Mouse (Mus musculus): Measurements from ENCODE around the gene Gm17359. TPM values are rescaled to one million over a fixed set of nuclear protein-coding genes. Genes with fewer than 3 reads are reported as not detected.

The Gm17359 gene
- polyA plus RNA-seq, 1 experiment from 2014 or later, result not detected

GRCm38 (mm10) chr3:79452696-79453263 is 116.3 kb downstream of the Gm17359 start:
- no peak overlapping the region for H3K4me2 ChIP-seq
- no peak overlapping the region for H3K4me3 ChIP-seq
- H3K27me3 ChIP-seq, result no peaks in the 10 kb centered on the region
- WGBS, result 84% methylated on average over 14 of the region's 14 CpGs
- H3K36me3 ChIP-seq, result peaks cover 5% of the 10 kb centered on the region; the same call in 1 of the 2 replicates
- H3K27ac ChIP-seq, result no peak overlapping the region
- no peak for ATAC-seq (ENCODE audit: insufficient number of reproducible peaks, insufficient read depth, low FRiP score, low TSS enrichment, low read depth)
- H3K4me1 ChIP-seq, result peaks cover 12% of the 10 kb centered on the region
- H3K9me3 ChIP-seq, result no peaks in the 10 kb centered on the region
- H3K9ac ChIP-seq, result no peak overlapping the region

- peaks cover 24% of the 10 kb centered on the region for H3K36me3 ChIP-seq
- no peaks in the 10 kb centered on the region for H3K27me3 ChIP-seq
- ATAC-seq (ENCODE audit: insufficient number of reproducible peaks, insufficient read depth, low FRiP score, low TSS enrichment, low read depth), result no peak
- no peaks in the 10 kb centered on the region for H3K4me1 ChIP-seq
- no peak overlapping the region for H3K4me2 ChIP-seq
- no peak overlapping the region for H3K9ac ChIP-seq
- H3K27ac ChIP-seq, result no peak overlapping the region
- no peaks in the 10 kb centered on the region for H3K9me3 ChIP-seq
- WGBS, result 79% methylated on average over 11 of the region's 11 CpGs
- no peak overlapping the region for H3K4me3 ChIP-seq
Observed at GRCm38 (mm10) chr3:79455761-79456160, 119.3 kb downstream of the Gm17359 start.

GRCm38 (mm10) chr3:79458651-79459275 is 122.3 kb downstream of the Gm17359 start:
- no peak overlapping the region for H3K27ac ChIP-seq
- H3K4me2 ChIP-seq, result no peak overlapping the region
- H3K9ac ChIP-seq, result no peak overlapping the region
- no peaks in the 10 kb centered on the region for H3K27me3 ChIP-seq
- H3K9me3 ChIP-seq, result no peaks in the 10 kb centered on the region
- WGBS, result 91% methylated on average over 14 of the region's 14 CpGs
- ATAC-seq (ENCODE audit: insufficient number of reproducible peaks, insufficient read depth, low FRiP score, low TSS enrichment, low read depth), result no peak
- no peak overlapping the region for H3K4me3 ChIP-seq
- H3K36me3 ChIP-seq, result peaks cover 35% of the 10 kb centered on the region
- no peaks in the 10 kb centered on the region for H3K4me1 ChIP-seq

DNA sequence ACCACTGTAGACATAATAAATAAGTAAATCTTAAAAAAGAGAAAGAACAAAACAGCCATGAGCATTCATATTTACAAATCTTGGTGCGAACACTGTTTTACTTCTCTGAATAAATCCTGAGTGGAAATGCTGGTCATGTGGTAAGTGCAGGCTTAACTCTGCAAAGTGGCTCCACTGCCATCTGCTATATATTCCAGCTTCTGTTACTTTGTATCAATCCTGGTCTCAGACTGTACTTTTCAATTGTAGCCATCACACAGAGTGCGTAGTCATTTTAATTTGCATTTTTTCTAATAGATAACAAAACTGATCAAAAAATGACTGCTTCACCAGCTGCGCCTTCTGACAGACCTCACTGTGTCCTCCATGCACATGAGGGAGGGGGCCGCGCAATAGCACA is 133.0 kb downstream of the Gm17359 start:
- 97% methylated on average over 5 of the region's 5 CpGs for WGBS
- H3K4me3 ChIP-seq, result no peak overlapping the region
- no peaks in the 10 kb centered on the region for H3K27me3 ChIP-seq
- H3K9me3 ChIP-seq, result no peaks in the 10 kb centered on the region
- no peaks in the 10 kb centered on the region for H3K4me1 ChIP-seq
- H3K27ac ChIP-seq, result no peak overlapping the region
- peaks cover 26% of the 10 kb centered on the region for H3K36me3 ChIP-seq
- H3K9ac ChIP-seq, result no peak overlapping the region
- no peak overlapping the region for H3K4me2 ChIP-seq
- ATAC-seq (ENCODE audit: insufficient number of reproducible peaks, insufficient read depth, low FRiP score, low TSS enrichment, low read depth), result no peak

DNA sequence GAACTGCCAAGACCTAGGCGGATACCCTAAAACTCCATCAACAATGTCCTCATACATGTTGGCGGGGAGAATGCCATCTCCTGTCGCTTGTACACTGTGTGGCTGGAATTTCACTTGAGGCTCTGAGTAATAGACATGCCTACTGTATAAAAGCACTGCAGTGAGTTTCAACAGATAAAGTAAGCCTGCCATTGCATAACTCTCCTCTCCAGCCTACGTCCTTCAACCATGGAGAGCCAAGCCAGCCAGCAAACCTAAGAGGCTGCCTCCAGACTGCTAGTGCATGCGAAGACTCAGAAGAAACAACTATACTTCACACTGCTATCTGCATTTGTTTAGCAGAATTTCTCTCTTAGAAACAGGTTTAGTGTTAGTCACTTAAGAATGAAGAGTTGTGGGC is 135.9 kb downstream of the Gm17359 start:
- ATAC-seq (ENCODE audit: insufficient number of reproducible peaks, insufficient read depth, low FRiP score, low TSS enrichment, low read depth), result no peak
- no peak overlapping the region for H3K4me2 ChIP-seq
- no peak overlapping the region for H3K27ac ChIP-seq
- peaks cover 27% of the 10 kb centered on the region for H3K36me3 ChIP-seq
- no peaks in the 10 kb centered on the region for H3K4me1 ChIP-seq
- H3K4me3 ChIP-seq, result no peak overlapping the region
- H3K27me3 ChIP-seq, result no peaks in the 10 kb centered on the region
- H3K9ac ChIP-seq, result no peak overlapping the region
- no peaks in the 10 kb centered on the region for H3K9me3 ChIP-seq
- 92% methylated on average over 5 of the region's 5 CpGs for WGBS

- 80% methylated on average over 4 of the region's 4 CpGs for WGBS
- Histone ChIP-seq H3K4me1 (no peaks in the 10 kb centered on the region), H3K9me3 (no peaks in the 10 kb centered on the region), H3K4me2 (no peak overlapping the region), H3K9ac (no peak overlapping the region), H3K4me3 (no peak overlapping the region), H3K27ac (no peak overlapping the region), H3K27me3 (no peaks in the 10 kb centered on the region), H3K36me3 (peaks cover 22% of the 10 kb centered on the region)
- ATAC-seq (ENCODE audit: insufficient number of reproducible peaks, insufficient read depth, low FRiP score, low TSS enrichment, low read depth), result no peak
Observed at GRCm38 (mm10) chr3:79474911-79475310, 138.4 kb downstream of the Gm17359 start.

DNA sequence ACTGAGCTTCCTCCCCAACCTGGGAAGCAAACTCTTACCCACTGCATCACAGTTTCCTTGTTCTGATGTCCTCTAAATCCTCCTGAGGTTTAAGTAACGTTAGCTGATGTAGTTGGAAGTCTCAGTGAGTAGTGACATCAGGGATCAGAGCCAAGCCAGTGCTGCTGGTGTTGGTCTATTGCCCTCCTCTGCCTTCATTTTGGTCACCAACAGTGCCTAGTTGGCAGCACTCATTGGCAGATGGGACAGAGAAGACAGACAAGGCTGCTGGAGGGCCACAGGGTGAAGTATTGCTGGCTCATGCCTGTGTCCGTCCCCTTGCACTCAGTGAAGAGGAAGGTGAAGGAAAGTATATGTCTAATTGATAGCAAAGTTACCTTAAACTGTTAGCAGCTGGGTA is 139.5 kb downstream of the Gm17359 start:
- no peak overlapping the region for H3K4me2 ChIP-seq
- ATAC-seq (ENCODE audit: insufficient number of reproducible peaks, insufficient read depth, low FRiP score, low TSS enrichment, low read depth), result no peak
- no peak overlapping the region for H3K9ac ChIP-seq
- no peaks in the 10 kb centered on the region for H3K4me1 ChIP-seq
- no peaks in the 10 kb centered on the region for H3K27me3 ChIP-seq
- WGBS, result 76% methylated on average over 2 of the region's 2 CpGs
- H3K9me3 ChIP-seq, result no peaks in the 10 kb centered on the region
- H3K4me3 ChIP-seq, result no peak overlapping the region
- H3K27ac ChIP-seq, result no peak overlapping the region
- peaks cover 32% of the 10 kb centered on the region for H3K36me3 ChIP-seq

DNA sequence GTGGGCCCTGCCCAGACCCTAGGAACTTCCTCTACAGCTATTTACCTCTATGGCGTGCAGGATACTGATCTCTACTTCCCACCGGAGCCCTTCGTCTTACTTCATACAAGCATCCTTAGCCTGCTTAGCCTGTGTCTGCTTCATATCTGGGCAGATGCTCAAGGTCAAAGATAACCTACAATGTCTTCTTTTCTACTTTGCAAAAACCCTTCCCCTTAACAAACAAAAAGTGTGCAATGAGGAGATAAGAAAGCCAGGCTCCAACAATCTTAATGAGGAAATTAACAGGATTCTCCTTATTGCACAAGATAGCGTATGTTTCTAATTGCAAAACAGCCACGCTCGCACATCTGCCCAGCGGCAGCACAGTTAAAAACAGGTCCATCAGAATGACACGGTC is 141.9 kb downstream of the Gm17359 start:
- no peaks in the 10 kb centered on the region for H3K4me1 ChIP-seq
- H3K4me3 ChIP-seq, result no peak overlapping the region
- H3K27ac ChIP-seq, result no peak overlapping the region
- H3K9ac ChIP-seq, result no peak overlapping the region
- H3K27me3 ChIP-seq, result no peaks in the 10 kb centered on the region
- no peaks in the 10 kb centered on the region for H3K9me3 ChIP-seq
- H3K36me3 ChIP-seq, result peaks cover 49% of the 10 kb centered on the region
- no peak for ATAC-seq (ENCODE audit: insufficient number of reproducible peaks, insufficient read depth, low FRiP score, low TSS enrichment, low read depth)
- H3K4me2 ChIP-seq, result no peak overlapping the region
- 77% methylated on average over 8 of the region's 8 CpGs for WGBS

GRCm38 (mm10) chr3:79478880-79479279 is 142.4 kb downstream of the Gm17359 start:
- Histone ChIP-seq H3K9ac (no peak overlapping the region), H3K4me2 (no peak overlapping the region), H3K4me1 (no peaks in the 10 kb centered on the region), H3K27me3 (no peaks in the 10 kb centered on the region), H3K36me3 (peaks cover 53% of the 10 kb centered on the region), H3K4me3 (no peak overlapping the region), H3K27ac (no peak overlapping the region), H3K9me3 (no peaks in the 10 kb centered on the region)
- ATAC-seq (ENCODE audit: insufficient number of reproducible peaks, insufficient read depth, low FRiP score, low TSS enrichment, low read depth), result no peak
- 79% methylated on average over 4 of the region's 4 CpGs for WGBS

DNA sequence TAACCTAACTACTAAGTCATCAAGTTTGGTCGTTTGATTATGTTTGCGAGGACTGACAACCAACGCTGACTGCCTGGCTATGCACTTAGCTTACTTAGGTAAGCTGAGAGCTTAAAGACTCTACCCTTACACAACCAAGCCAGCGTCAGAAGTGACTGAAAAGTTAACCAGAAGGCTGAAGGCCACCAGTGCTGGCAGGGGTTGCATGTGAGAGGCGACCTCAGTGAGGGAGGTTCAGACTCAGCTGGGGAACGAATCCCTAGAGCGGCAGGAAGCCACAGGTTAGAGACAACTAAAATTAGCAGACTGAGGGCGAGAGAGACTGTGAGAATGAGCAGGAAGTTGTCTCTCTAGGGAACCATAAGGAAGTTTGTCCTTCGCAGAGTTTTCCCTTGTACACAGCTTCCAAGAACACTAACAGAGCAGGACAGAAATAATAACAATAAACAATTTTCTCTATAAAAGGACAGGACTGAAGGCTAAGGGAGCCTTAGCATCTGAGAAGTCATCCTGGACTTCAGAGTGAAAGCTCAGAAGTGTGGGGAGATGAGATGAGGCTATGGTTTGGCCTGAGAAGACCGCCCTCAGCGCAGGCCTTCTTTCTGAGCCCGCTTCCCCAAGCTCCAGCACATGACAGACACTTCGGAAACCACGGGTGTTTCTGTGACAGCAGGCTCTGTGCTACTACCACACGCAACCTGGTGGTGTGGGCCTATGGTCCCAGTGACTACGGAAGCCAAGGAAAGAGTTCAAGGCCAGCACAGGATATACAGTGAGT is 148.0 kb downstream of the Gm17359 start:
- Histone ChIP-seq H3K27me3 (no peaks in the 10 kb centered on the region), H3K4me3 (no peak overlapping the region), H3K4me1 (no peaks in the 10 kb centered on the region), H3K9me3 (no peaks in the 10 kb centered on the region), H3K36me3 (peaks cover 72% of the 10 kb centered on the region), H3K27ac (no peak overlapping the region), H3K4me2 (no peak overlapping the region), H3K9ac (no peak overlapping the region)
- WGBS, result 85% methylated on average over 16 of the region's 16 CpGs
- no peak for ATAC-seq (ENCODE audit: insufficient number of reproducible peaks, insufficient read depth, low FRiP score, low TSS enrichment, low read depth)

DNA sequence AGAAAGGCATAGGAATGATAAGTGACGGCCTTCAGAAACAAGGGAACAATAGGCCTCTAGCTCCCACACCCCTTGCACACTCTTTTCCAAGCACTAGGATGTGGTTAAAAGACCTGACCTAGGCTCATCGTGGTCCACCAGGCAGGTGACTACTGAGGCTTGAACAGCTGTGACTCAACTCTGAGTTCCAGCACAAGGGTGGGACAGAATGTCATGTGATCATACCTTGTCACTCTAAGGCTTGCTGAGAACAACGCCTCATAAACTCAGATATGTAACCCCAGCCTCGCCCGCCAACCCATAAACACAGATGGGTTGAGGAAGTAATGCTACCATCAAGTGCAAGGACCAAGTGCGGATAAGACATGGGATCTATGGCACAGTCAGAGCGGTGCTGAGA is 151.6 kb downstream of the Gm17359 start:
- Histone ChIP-seq H3K9ac (no peak overlapping the region), H3K4me3 (no peak overlapping the region), H3K27me3 (no peaks in the 10 kb centered on the region), H3K36me3 (peaks cover 63% of the 10 kb centered on the region), H3K27ac (no peak overlapping the region), H3K4me2 (no peak overlapping the region), H3K9me3 (no peaks in the 10 kb centered on the region), H3K4me1 (no peaks in the 10 kb centered on the region)
- ATAC-seq (ENCODE audit: insufficient number of reproducible peaks, insufficient read depth, low FRiP score, low TSS enrichment, low read depth), result no peak
- WGBS, result 92% methylated on average over 7 of the region's 7 CpGs

- Histone ChIP-seq H3K9me3 (no peaks in the 10 kb centered on the region), H3K36me3 (peaks cover 52% of the 10 kb centered on the region), H3K4me3 (no peak overlapping the region), H3K4me1 (no peaks in the 10 kb centered on the region), H3K27ac (no peak overlapping the region), H3K4me2 (no peak overlapping the region), H3K27me3 (no peaks in the 10 kb centered on the region), H3K9ac (no peak overlapping the region)
- WGBS, result 89% methylated on average over 5 of the region's 5 CpGs
- no peak for ATAC-seq (ENCODE audit: insufficient number of reproducible peaks, insufficient read depth, low FRiP score, low TSS enrichment, low read depth)
Observed at GRCm38 (mm10) chr3:79490102-79490501, 153.6 kb downstream of the Gm17359 start.
